Mouse (Mus musculus) testis, postnatal 14 days (tissue): ENCODE measurements around the gene Mup4.
"Not testable (repeated sequence)": the region's sequence is repeated elsewhere in the genome, so short reads cannot be mapped to it uniquely, and the experiment has no call there.

Source experiments
- DNase-seq: peaks from one replicate; pipeline ENCODE4 v3.0.0; 2021; ENCODE audit warnings: low spot score

The Mup4 gene

GRCm38 (mm10) chr4:59960610-59961009, at the start of gene Mup4:
TSS of gene Mup4 (minus strand) at chr4:59960710.
- no peak for DNase-seq

DNA sequence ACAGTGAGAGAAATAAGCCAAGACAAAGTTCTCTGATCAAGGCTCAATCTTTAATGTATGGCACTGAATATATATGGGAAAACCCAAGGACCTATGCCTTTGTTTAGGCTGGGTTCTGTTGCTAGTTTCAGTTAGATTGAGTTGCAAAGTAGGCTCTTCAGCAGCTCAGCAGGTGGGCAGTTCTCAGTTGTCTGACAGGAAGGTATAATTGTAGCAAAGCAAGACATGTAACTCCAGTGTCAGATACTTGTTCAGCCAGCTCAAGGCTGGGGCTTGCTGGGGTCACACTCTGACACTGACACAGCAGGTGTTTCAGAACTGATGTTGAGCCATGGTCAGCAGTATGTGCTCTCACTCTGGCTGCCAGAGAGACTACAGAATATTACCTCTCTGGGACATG, 37.4 kb upstream of the Mup4 start:
- DNase-seq = not testable (repeated sequence)

GRCm38 (mm10) chr4:59963405-59964344, 3.2 kb upstream of the Mup4 start, which contains the start of gene Mup6:
TSS of gene Mup6 (plus strand) at chr4:59964294.
- DNase-seq = no peak

DNA sequence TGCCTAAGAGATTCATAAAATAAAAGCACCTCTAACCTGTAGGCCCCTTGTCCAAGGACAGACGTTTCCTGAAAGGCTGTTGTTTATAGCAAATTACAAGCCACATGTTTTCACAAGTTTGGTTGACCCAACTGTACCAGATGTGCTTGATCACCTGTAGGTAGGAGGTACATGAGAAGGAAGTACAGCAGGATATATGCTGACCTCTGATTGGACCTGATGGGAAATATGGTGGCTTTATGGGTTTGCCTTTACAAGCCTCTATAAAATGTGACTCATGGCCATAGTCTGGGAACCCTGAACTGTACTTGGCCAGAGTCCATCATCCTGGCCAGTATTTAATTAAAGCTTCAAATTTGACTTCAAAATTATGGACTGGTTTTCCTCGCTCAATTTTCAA, 23.0 kb downstream of the Mup4 start:
- DNase-seq = no peak

GRCm38 (mm10) chr4:59932505-59933281, 27.8 kb downstream of the Mup4 start:
- DNase-seq = no peak

DNA sequence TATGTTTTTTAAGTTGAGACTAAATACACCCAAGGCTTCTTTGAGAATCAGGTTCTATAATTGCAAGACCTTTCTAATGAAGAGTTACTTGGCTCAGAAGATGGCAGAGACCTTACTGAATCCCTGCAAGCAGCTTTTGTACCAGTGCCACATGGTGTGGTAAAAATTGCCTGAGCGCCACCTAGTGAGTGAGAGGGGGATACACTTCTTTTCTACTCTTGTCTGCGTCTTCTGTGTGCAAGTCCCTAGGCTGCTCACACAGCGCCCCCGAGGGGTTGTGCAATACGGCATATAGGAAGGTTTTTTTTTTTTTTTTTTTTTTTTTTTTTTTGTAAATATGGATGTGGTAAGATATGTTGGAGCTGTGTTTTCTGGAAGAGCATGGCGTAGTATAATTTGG, 32.2 kb downstream of the Mup4 start:
- DNase-seq = peak; percentile 56

DNA sequence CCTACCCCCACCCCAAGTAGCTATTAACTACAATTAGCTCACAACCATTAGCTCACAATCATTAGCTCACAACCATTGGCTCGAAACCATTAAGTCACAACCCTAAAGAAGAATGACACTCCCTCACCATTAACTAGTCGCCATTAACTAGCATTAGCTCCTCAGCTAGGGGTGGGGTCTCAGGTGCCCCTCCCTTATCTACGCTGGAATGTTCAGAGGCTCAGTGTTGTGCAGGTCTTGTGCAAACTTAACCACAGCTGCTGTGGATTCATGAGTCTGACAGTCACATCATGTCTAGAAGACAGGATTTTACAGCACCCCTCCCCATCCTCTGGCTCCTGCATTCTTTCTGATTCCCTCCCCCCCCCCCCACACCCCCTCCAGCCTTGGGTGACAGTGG, 32.8 kb downstream of the Mup4 start:
- DNase-seq = no peak

- no peak for DNase-seq
These were observed 35.4 kb downstream of the Mup4 start for GRCm38 (mm10) chr4:59925082-59925481.

GRCm38 (mm10) chr4:59917966-59918365, 42.5 kb downstream of the Mup4 start:
- DNase-seq = no peak

GRCm38 (mm10) chr4:59914608-59915403, 45.7 kb downstream of the Mup4 start, which contains the start of gene Slc46a2:
TSS of gene Slc46a2 (minus strand) at chr4:59915056.
- DNase-seq = peak; percentile 27

GRCm38 (mm10) chr4:59908785-59909184, 51.7 kb downstream of the Mup4 start:
- no peak for DNase-seq

GRCm38 (mm10) chr4:59907657-59908230, 52.8 kb downstream of the Mup4 start:
- DNase-seq = no peak

GRCm38 (mm10) chr4:59907092-59907491, 53.4 kb downstream of the Mup4 start:
- no peak for DNase-seq
